Mouse (Mus musculus) megakaryocyte, embryonic 14.5 days (primary cell): ENCODE results near the gene Hist1h2bj.

Experiments used
- FLI1 ChIP-seq: IDR thresholded peaks from 2 replicates; pipeline ENCODE4 v1.6.1; 2012; ENCODE audit warnings: low read length, inconsistent platforms, mixed read lengths
- GATA1 ChIP-seq: IDR thresholded peaks from 3 replicates; pipeline ENCODE4 v1.6.1; 2012; ENCODE audit warnings: mixed read lengths, low read length, inconsistent platforms, borderline replicate concordance

DNA sequence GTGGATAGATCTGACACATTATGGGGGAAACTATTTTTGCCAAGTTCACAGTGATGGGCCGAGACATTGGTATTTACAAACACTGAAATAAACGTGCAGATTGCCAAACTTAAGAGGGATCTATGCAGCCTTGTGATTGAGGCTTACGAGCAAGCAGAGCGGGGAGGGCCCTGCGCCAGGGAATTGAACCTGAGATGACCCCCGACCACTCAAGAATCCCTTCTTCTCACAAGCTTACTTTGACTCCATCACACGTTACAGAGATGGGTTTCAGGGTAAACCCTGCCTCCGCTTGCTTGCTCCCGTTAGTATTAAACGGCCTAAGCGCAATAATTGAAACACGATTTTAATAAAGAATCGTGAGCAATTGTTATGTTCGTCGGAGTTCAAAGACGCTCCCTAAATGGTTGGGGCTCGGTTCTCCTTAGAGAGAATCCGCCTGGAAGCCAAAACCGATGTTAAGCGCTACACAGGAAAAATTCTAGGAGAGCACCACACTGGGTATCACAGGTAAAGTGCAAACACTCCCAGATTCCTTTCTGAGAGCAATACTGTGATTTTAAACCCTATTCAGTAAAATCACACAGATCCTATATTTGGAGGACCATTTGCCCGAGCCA is 45.7 kb upstream of the Hist1h2bj start:
- no peak for TF ChIP-seq GATA1
- no peak for TF ChIP-seq FLI1
